Mouse (Mus musculus): Measurements from ENCODE around the gene Hoxa4.

GRCm38 (mm10) chr6:52217895-52218642, 26.5 kb upstream of the Hoxa4 start:
- TF ChIP-seq CTCF (IDR thresholded peaks at IDR 0.05; ENCODE audit: low read depth) (no peak), EP300 (IDR thresholded peaks at IDR 0.05; ENCODE audit: low read depth) (no peak)
